Mouse (Mus musculus) kidney, embryonic 16.5 days (tissue): Measurements from ENCODE around the gene Card11. TPM values are rescaled to one million over a fixed set of nuclear protein-coding genes. Genes with fewer than 3 reads are reported as not detected.
A peak's percentile ranks its signal among the peaks of the same experiment; 100 is the strongest.

Source experiments
- ATAC-seq: fragments of 200-750 bp; cut with Nextera tagmentation; 2 replicates; pipeline ENCODE4 v1.8.0; 2017; ENCODE audit warnings: moderate TSS enrichment; ENCODE audit not compliant: low FRiP score, low TSS enrichment
- H3K27ac ChIP-seq: fragments of 300-500 bp; sonication (generic); 2 replicates; pipeline ENCODE4 v1.5.1; 2014; ENCODE audit warnings: low read length
- H3K27me3 ChIP-seq: fragments of 300-500 bp; sonication (generic); 2 replicates; pipeline ENCODE4 v1.6.1; 2014; ENCODE audit warnings: low read length, control low read depth, mixed read lengths; ENCODE audit not compliant: insufficient read depth
- H3K36me3 ChIP-seq: fragments of 300-500 bp; sonication (generic); 2 replicates; pipeline ENCODE4 v1.6.1; 2014; ENCODE audit warnings: low read length, control low read depth, mixed read lengths; ENCODE audit not compliant: insufficient read depth
- H3K4me1 ChIP-seq: fragments of 300-500 bp; sonication (generic); 2 replicates; pipeline ENCODE4 v1.6.1; 2014; ENCODE audit warnings: low read length, control low read depth, mixed read lengths; ENCODE audit not compliant: insufficient read depth
- H3K4me2 ChIP-seq: fragments of 300-500 bp; sonication (generic); replicated peaks from 2 replicates; pipeline ENCODE4 v1.6.1; 2014; ENCODE audit warnings: low read depth, low read length
- H3K4me3 ChIP-seq: fragments of 300-500 bp; sonication (generic); 2 replicates; pipeline ENCODE4 v1.5.1; 2014; ENCODE audit warnings: mild to moderate bottlenecking, low read length
- H3K9ac ChIP-seq: fragments of 300-500 bp; sonication (generic); replicated peaks from 2 replicates; pipeline ENCODE4 v1.6.1; 2014; ENCODE audit warnings: low read length
- H3K9me3 ChIP-seq: fragments of 300-500 bp; sonication (generic); 2 replicates; pipeline ENCODE4 v1.6.1; 2016; ENCODE audit warnings: low read length, control low read depth
- WGBS: fragments of 180-500 bp; shearing (Covaris S2); extraction: QIAGEN DNeasy Blood & Tissue Kit; methylation state at CpG from one replicate; pipeline ENCODE4 v1.1.7; 2014; 5-methylcytosine and 5-hydroxymethylcytosine counted together
- polyA plus RNA-seq: library from polyadenylated mRNA; unstranded; fragments of >200 nt; fragmentation: Nextera tagmentation; extraction: Ambion mirVana; gene quantifications from 2 replicates; pipeline ENCODE4 v1.2.1, GENCODE M21; 2015

Gene Card11
- polyA plus RNA-seq, 1 experiment from 2014 or later = 0.27 TPM

- Histone ChIP-seq H3K27ac (no peak overlapping the region), H3K36me3 (no peaks in the 10 kb centered on the region), H3K27me3 (0 out of 2 replicates have a peak, but pooled peaks cover 3% of the 10 kb centered on the region), H3K9me3 (no peaks in the 10 kb centered on the region), H3K4me1 (peaks cover 4% of the 10 kb centered on the region; the same call in 1 of the 2 replicates), H3K4me2 (no peak overlapping the region), H3K9ac (no peak overlapping the region), H3K4me3 (no peak overlapping the region)
- ATAC-seq = no peak
- 37% methylated on average over 13 of the region's 13 CpGs for WGBS
Measured at GRCm38 (mm10) chr5:140884966-140885365, 115.4 kb downstream of the Card11 start.

- no peak overlapping the region for H3K9ac ChIP-seq
- 0 out of 2 replicates have a peak, but pooled peaks cover 4% of the 10 kb centered on the region for H3K4me1 ChIP-seq
- no peaks in the 10 kb centered on the region for H3K27me3 ChIP-seq
- H3K4me2 ChIP-seq = no peak overlapping the region
- no peak overlapping the region for H3K4me3 ChIP-seq
- peaks cover 3% of the 10 kb centered on the region; the same call in 1 of the 2 replicates for H3K9me3 ChIP-seq
- ATAC-seq = no peak
- WGBS = 75% methylated on average over 4 of the region's 4 CpGs
- no peaks in the 10 kb centered on the region for H3K36me3 ChIP-seq
- H3K27ac ChIP-seq = no peak overlapping the region
Measured at GRCm38 (mm10) chr5:140882391-140882790, 118.0 kb downstream of the Card11 start.

DNA sequence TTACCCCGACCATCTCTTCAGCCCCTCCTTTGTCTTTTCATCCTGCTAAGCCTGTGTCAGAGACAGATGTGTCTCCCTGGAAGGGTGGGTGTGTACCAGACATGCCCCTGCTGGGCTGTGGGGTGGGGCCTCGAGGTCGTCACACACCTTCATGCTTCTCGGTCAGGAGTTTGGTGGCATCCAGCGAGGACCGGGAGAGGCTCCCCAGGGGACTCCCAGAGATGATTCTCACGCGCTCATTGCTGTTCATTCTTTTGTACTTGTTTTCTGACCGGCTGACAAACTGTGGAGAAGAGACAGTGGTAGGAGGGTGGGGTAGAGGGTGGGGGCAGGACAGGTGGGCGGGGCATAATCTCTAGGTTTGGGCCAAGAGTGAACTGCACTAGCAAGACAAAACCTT, 120.2 kb downstream of the Card11 start:
- H3K4me3 ChIP-seq = no peak overlapping the region
- no peaks in the 10 kb centered on the region for H3K27me3 ChIP-seq
- H3K9me3 ChIP-seq = peaks cover 3% of the 10 kb centered on the region; the same call in 1 of the 2 replicates
- H3K36me3 ChIP-seq = no peaks in the 10 kb centered on the region
- H3K27ac ChIP-seq = no peak overlapping the region
- H3K4me1 ChIP-seq = 0 out of 2 replicates have a peak, but pooled peaks cover 2% of the 10 kb centered on the region
- H3K9ac ChIP-seq = no peak overlapping the region
- WGBS = 48% methylated on average over 10 of the region's 10 CpGs
- H3K4me2 ChIP-seq = no peak overlapping the region
- peak; percentile 46; the same call in 1 of the 2 replicates for ATAC-seq

DNA sequence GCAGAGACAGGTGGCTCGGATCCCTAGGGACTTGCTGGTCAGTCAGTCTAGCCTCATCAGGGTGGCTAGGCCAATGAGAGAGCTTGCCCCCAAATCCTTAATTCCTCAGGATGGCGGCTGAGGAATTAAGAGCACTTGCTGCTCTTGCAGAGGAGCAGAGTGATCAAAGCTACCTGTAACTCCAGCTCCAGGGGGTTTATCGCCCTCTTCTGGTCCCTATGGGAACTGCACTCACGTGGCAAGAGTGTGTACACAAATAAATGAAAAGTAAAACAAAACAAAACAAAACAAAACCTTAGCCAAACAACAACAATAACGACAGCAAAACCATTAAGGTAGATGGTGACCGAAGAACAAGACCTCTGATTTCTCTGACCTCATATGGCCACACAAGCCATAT, 121.7 kb downstream of the Card11 start:
- Histone ChIP-seq H3K27me3 (no peaks in the 10 kb centered on the region), H3K4me2 (no peak overlapping the region), H3K4me3 (no peak overlapping the region), H3K27ac (no peak overlapping the region), H3K9me3 (peaks cover 3% of the 10 kb centered on the region; the same call in 1 of the 2 replicates), H3K9ac (no peak overlapping the region), H3K4me1 (peaks cover under 1% of the 10 kb centered on the region; the same call in 1 of the 2 replicates), H3K36me3 (no peaks in the 10 kb centered on the region)
- ATAC-seq = no peak
- WGBS = 69% methylated on average over 6 of the region's 6 CpGs

DNA sequence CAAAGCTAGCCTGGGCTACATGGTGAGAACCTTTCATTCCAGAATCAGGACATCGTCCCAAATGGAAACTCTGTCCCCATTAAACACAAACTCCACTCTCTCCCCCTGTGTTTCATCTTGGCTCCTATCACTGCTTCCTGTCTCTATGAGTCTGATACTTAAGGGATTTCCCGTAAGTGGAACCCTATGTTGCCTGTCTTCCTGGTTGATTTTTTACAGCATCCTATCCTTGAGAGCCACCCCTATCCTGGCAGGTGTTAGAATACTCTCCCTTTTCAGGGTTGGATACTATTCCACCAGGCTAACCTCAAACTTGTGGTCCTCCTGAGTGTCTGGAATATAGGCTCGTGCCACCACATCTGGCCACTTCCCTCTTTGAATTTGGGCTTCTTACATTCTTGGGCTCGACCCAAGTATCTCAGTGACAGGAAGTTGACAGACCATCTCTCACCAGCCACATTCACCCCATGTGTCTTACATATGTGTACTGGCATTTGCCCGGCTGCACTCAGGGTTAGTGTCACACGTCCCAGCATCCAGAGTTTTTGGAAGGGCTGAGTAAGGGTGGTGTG, 126.6 kb downstream of the Card11 start:
- Histone ChIP-seq H3K4me3 (no peak overlapping the region), H3K36me3 (no peaks in the 10 kb centered on the region), H3K27me3 (no peaks in the 10 kb centered on the region), H3K9ac (peak overlapping the region; percentile 39; the same call in 1 of the 2 replicates), H3K4me1 (peaks cover 41% of the 10 kb centered on the region), H3K4me2 (peak overlapping the region; percentile 41), H3K9me3 (peaks cover 3% of the 10 kb centered on the region; the same call in 1 of the 2 replicates), H3K27ac (peak overlapping the region; percentile 17; the same call in 1 of the 2 replicates)
- no peak for ATAC-seq
- 81% methylated on average over 6 of the region's 6 CpGs for WGBS

DNA sequence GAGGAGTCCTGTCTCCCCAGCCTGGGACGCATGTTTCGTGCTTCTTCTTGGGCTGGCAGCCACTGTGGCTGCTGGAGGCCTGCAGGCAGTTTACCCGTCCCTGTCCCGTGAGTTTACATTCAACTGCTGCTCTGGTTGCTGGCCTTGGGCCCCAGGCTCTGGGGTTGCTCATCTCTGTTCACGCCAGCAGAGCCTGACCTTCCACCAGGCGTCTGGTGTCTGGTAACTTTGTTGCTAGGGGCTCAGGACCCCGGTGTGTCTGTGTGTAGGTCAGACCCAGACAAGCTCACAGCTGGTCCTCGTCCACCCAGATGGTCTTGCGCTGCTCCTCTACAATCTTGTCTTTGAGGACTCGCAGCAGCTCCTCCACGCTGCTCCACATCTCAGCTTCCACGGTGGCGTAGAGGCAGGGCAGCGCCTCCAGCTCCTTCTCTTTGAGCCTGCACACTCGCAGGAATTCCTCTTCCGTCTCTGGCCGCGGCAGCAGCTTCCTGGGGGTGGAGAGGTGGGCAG, 127.3 kb downstream of the Card11 start:
- Histone ChIP-seq H3K9me3 (no peaks in the 10 kb centered on the region; the same call in 1 of the 2 replicates), H3K4me3 (peak overlapping the region; percentile 14; the same call in 1 of the 2 replicates), H3K4me1 (peaks cover 41% of the 10 kb centered on the region), H3K36me3 (no peaks in the 10 kb centered on the region), H3K4me2 (peak overlapping the region; percentile 41), H3K27ac (peak overlapping the region; percentile 17; the same call in 1 of the 2 replicates), H3K9ac (peak overlapping the region; percentile 39; the same call in 1 of the 2 replicates), H3K27me3 (no peaks in the 10 kb centered on the region)
- ATAC-seq = peak; percentile 64
- WGBS = 6% methylated on average over 18 of the region's 18 CpGs

- H3K4me2 ChIP-seq = peak overlapping the region; percentile 41
- 21% methylated on average over 11 of the region's 11 CpGs for WGBS
- no peak overlapping the region for H3K9ac ChIP-seq
- H3K4me1 ChIP-seq = peaks cover 41% of the 10 kb centered on the region
- ATAC-seq = peak; percentile 24; the same call in 1 of the 2 replicates
- H3K27ac ChIP-seq = peak overlapping the region; percentile 17; the same call in 1 of the 2 replicates
- H3K9me3 ChIP-seq = no peaks in the 10 kb centered on the region
- no peaks in the 10 kb centered on the region for H3K36me3 ChIP-seq
- peak overlapping the region; percentile 14; the same call in 1 of the 2 replicates for H3K4me3 ChIP-seq
- no peaks in the 10 kb centered on the region for H3K27me3 ChIP-seq
Measured at GRCm38 (mm10) chr5:140872532-140873038, 127.8 kb downstream of the Card11 start.

- no peak overlapping the region for H3K4me3 ChIP-seq
- no peak overlapping the region for H3K9ac ChIP-seq
- H3K4me2 ChIP-seq = 0 out of 2 replicates have a peak overlapping the region, but pooled peaks have one; percentile 11
- H3K9me3 ChIP-seq = no peaks in the 10 kb centered on the region
- peaks cover 41% of the 10 kb centered on the region for H3K4me1 ChIP-seq
- no peaks in the 10 kb centered on the region for H3K27me3 ChIP-seq
- H3K36me3 ChIP-seq = no peaks in the 10 kb centered on the region
- WGBS = 39% methylated on average over 6 of the region's 6 CpGs
- no peak for ATAC-seq
- no peak overlapping the region for H3K27ac ChIP-seq
Measured at GRCm38 (mm10) chr5:140871241-140871640, 129.1 kb downstream of the Card11 start.

GRCm38 (mm10) chr5:140869034-140869433, 131.3 kb downstream of the Card11 start:
- WGBS = 62% methylated on average over 2 of the region's 2 CpGs
- no peaks in the 10 kb centered on the region for H3K36me3 ChIP-seq
- no peak overlapping the region for H3K4me2 ChIP-seq
- no peaks in the 10 kb centered on the region for H3K9me3 ChIP-seq
- no peak overlapping the region for H3K27ac ChIP-seq
- H3K4me3 ChIP-seq = no peak overlapping the region
- no peak for ATAC-seq
- peaks cover 41% of the 10 kb centered on the region for H3K4me1 ChIP-seq
- no peak overlapping the region for H3K9ac ChIP-seq
- H3K27me3 ChIP-seq = no peaks in the 10 kb centered on the region

DNA sequence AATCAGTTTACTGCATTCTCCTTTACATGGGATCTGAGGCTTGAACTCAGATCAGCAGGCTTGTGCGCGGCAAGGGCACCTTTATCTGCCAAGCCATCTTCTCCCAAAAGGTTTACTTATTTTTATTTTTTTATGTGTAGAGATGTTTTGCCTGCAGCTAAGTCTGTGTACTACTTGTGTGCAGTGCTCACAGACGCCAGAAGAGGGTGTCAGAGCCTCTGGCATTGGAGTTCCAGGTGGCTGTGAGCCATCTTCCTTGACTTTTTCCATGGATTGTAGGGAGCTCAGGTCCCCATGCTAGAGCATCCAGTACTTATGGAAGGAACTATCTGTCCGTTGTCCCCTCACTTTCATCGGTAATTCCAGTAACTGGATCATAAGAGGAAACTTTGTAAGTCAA, 140.7 kb downstream of the Card11 start:
- WGBS = 88% methylated on average over 5 of the region's 5 CpGs

More for the DNA sequence above, 140.7 kb downstream of the Card11 start:
- Histone ChIP-seq H3K27ac (no peak overlapping the region), H3K4me2 (no peak overlapping the region), H3K9ac (no peak overlapping the region), H3K9me3 (no peaks in the 10 kb centered on the region), H3K4me1 (peaks cover 6% of the 10 kb centered on the region; the same call in 1 of the 2 replicates), H3K27me3 (no peaks in the 10 kb centered on the region), H3K4me3 (no peak overlapping the region), H3K36me3 (no peaks in the 10 kb centered on the region)
- ATAC-seq = no peak
